Mouse (Mus musculus): Measurements from ENCODE around the gene Mmp14.

The Mmp14 gene

GRCm38 (mm10) chr14:54475941-54476844 lies 44.8 kb downstream of the Mmp14 start, which contains the start of gene Rem2:
Rem2 (plus strand) TSS chr14:54476100.
- DNase-seq (ENCODE audit: low spot score in 2 of 2) = peak in 1 of 2 experiments; percentile 50

- no peak for DNase-seq (ENCODE audit: low spot score in 2 of 2)
These were observed 45.9 kb downstream of the Mmp14 start for GRCm38 (mm10) chr14:54477172-54477909.

DNA sequence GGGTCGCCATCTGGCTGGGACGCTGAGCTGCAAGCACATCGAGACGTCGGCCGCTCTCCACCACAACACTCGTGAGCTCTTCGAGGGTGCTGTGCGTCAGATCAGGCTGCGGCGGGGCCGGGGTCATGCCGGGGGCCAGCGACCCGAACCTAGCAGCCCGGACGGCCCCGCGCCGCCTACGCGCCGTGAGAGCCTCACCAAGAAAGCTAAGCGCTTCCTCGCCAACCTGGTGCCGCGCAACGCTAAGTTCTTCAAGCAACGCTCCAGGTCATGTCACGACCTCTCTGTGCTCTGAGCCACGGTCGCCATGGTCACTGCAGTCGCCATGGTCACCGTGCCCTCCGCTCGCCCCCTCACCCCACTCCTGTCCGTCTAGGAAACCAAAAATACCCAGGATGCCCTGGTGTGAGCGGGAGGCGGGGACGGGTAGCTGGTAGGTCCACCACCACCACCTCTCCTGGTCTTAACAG lies 48.1 kb downstream of the Mmp14 start:
- DNase-seq (ENCODE audit: low spot score in 2 of 2) = no peak

DNA sequence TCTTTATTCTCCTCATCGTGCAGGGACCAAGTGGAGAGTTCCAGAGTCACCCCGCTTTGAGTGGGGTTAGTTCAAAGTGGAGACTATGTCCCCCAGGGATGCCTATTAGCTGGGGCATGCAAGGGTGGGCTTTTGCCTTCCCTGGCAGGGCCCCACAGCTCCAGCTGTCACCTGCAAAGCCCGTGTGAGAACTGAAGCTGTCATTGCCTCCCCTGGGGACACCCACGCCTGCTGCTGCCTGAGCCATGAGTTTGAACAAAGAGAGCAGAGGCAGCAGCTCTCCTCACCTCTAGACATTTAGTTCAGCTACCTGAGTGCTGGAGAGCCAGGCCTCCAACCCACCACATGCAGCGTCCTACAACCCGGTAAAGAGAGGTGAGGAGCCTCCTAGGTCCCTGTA lies 49.3 kb downstream of the Mmp14 start:
- no peak for DNase-seq (ENCODE audit: low spot score in 2 of 2)

DNA sequence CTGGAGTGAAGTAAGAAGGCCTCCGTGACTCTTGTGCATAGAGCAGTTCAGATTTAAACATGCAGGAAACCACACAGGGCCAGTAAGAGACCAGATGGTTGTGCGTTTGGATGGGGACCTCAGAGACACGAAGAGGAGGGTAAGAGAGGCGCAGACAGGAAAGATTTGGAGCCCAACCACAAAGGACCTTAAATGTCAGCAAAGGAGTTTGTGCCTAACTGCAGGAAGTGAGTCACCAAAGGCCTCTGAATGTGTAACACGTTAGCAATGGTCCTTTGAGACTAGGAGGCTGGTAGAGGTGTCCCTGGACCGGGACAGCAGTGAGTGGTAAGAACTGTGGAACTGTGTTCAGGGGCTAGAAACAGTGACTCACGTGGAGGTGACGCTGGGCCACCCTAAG lies 50.0 kb downstream of the Mmp14 start:
- DNase-seq (ENCODE audit: low spot score in 2 of 2) = no peak

GRCm38 (mm10) chr14:54482498-54482897 lies 51.1 kb downstream of the Mmp14 start:
- DNase-seq (ENCODE audit: low spot score in 2 of 2) = no peak

DNA sequence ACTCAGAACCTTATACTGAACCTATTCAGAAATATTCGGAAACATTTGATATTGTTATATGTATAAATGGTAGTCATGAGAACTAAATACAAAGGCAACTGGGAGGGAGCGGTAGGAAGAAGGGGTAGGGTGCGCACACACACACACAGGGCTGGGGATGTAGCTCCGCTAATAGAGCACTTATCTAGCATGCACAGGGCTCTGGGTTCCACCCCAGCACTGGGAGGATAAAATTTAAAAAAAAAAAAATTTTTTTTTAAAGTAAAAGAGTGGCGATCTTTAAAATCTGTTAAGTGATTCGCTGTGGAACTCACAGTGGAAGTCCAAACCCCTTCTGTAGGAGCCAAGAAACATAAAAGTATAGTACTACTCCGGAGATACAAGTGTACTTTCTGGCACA lies 54.5 kb downstream of the Mmp14 start:
- DNase-seq (ENCODE audit: low spot score in 2 of 2) = no peak

GRCm38 (mm10) chr14:54487732-54488131 lies 56.3 kb downstream of the Mmp14 start:
- DNase-seq (ENCODE audit: low spot score in 2 of 2) = no peak

GRCm38 (mm10) chr14:54488350-54488749 lies 56.9 kb downstream of the Mmp14 start:
- DNase-seq (ENCODE audit: low spot score in 2 of 2) = no peak

GRCm38 (mm10) chr14:54492345-54493131 lies 61.1 kb downstream of the Mmp14 start:
- DNase-seq (ENCODE audit: low spot score in 2 of 2) = peak in 1 of 2 experiments; percentile 35

DNA sequence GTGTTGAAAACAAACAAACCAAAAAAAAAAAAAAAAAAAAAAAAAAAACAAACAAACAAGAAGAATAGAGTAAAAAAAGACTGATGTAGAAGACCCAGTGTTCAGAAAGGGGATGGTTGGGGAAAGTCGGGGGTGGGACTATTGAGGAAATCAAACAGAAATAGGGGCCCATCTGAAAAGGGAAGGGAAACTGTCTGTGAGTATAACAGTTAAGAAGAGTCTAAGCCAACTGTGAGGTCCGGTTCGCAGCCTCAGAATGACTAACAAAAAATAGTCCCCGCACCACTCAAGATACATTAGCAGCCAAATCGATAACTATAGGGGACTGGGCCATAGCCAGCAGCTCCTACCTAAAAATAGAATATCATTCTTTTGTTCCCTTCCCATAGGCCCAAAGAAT lies 61.8 kb downstream of the Mmp14 start:
- DNase-seq (ENCODE audit: low spot score in 2 of 2) = no peak

DNA sequence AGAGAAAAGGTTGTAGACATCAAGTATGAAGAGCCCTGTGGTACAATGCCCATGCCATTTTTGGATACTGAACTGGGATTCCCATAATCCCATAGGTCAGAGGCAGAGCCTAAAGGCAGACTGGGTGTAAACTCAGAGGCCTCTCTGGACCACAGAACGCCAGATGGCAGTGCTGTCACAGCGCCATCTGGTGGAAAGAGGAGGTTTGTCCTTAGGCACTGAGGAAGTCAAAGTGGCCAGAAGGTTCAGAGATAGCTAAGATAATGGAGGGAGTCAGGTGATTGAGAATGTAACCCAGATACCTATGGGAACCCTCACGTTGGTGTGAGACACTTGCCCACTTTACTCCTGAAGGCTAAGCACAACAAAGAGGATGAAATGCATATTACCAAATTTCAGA lies 62.8 kb downstream of the Mmp14 start:
- DNase-seq (ENCODE audit: low spot score in 2 of 2) = peak; percentile 41 to 58
